Mouse (Mus musculus): ENCODE results near the gene 1700017D01Rik. TPM values are rescaled to one million over a fixed set of nuclear protein-coding genes. Genes with fewer than 3 reads are reported as not detected.

Gene 1700017D01Rik
- not detected in 2 replicates for polyA plus RNA-seq (2012; rRNA removed)

GRCm38 (mm10) chr19:11130776-11131175, at the start of gene 1700017D01Rik:
Gene 1700017D01Rik, minus strand, starts transcription at chr19:11130876.

DNA sequence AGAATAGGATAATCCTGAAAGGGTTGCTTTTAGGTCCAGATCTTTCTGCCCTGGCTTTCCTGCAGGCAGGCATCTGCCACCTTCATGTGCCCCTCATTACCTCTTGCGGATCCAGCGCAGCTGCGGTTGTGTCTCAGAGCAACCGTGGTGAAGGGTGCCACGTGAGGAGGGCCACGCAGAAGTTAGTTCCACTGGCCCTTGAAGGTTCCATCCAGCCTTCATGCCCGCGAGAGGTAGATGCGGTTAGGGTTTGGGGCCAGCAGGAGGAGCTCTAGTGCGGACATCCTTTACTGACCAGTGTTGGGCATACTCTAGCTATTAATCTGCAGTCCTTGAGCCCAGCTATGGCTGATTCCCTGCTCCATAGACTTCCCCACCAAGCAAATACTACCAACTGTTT, 34.5 kb upstream of the 1700017D01Rik start, which contains the start of gene 1700025F22Rik:
Gene 1700025F22Rik (minus strand): TSS at position 149 of the 400 bp plus-strand sequence.

GRCm38 (mm10) chr19:11080934-11081333, 49.7 kb downstream of the 1700017D01Rik start, which contains the start of gene Ms4a8a:
Gene Ms4a8a, minus strand, starts transcription at chr19:11081102.

Other genes starting within 250 kb of the 1700017D01Rik start
- 10.9 and 11.7 TPM in 2 replicates for gene Tmem109, start 248.9 kb downstream of the 1700017D01Rik start, polyA plus RNA-seq (2012; rRNA removed)
- 77.0 and 84.9 TPM in 2 replicates for gene Prpf19, start 235.6 kb downstream of the 1700017D01Rik start, polyA plus RNA-seq (2012; rRNA removed)
- not detected in 2 replicates for gene Zp1, start 210.2 kb downstream of the 1700017D01Rik start, polyA plus RNA-seq (2012; rRNA removed)
- gene Ptgdr2, start 193.7 kb downstream of the 1700017D01Rik start, polyA plus RNA-seq (2012; rRNA removed), result 0.05 and 0.08 TPM in 2 replicates
- 2.6 and 2.8 TPM in 2 replicates for gene Ccdc86, start 181.6 kb downstream of the 1700017D01Rik start, polyA plus RNA-seq (2012; rRNA removed)
- gene Ms4a10, start 156.2 kb downstream of the 1700017D01Rik start, polyA plus RNA-seq (2012; rRNA removed), result 0.28 TPM in 1 of 2 replicates, not detected in the other
- not detected in 2 replicates for gene Ms4a15, start 137.6 kb downstream of the 1700017D01Rik start, polyA plus RNA-seq (2012; rRNA removed)
- not detected in 2 replicates for gene Ms4a18, start 112.8 kb downstream of the 1700017D01Rik start, polyA plus RNA-seq (2012; rRNA removed)
- 0.31 and 0.34 TPM in 2 replicates for gene Ms4a8a, start 49.8 kb downstream of the 1700017D01Rik start, polyA plus RNA-seq (2012; rRNA removed)
- not detected in 2 replicates for gene 1700025F22Rik, start 34.4 kb upstream of the 1700017D01Rik start, polyA plus RNA-seq (2012; rRNA removed)
- gene Ms4a13, start 65.9 kb upstream of the 1700017D01Rik start, polyA plus RNA-seq (2012; rRNA removed), result not detected in 2 replicates
- not detected in 2 replicates for gene Ms4a12, start 101.6 kb upstream of the 1700017D01Rik start, polyA plus RNA-seq (2012; rRNA removed)
- 0.21 and 0.40 TPM in 2 replicates for gene Ms4a1, start 135.4 kb upstream of the 1700017D01Rik start, polyA plus RNA-seq (2012; rRNA removed)
- not detected in 2 replicates for gene Ms4a5, start 153.0 kb upstream of the 1700017D01Rik start, polyA plus RNA-seq (2012; rRNA removed)
- 0.07 and 0.09 TPM in 2 replicates for gene Ms4a14, start 183.6 kb upstream of the 1700017D01Rik start, polyA plus RNA-seq (2012; rRNA removed)
- 1.7 and 2.2 TPM in 2 replicates for gene Ms4a7, start 205.3 kb upstream of the 1700017D01Rik start, polyA plus RNA-seq (2012; rRNA removed)
- gene Ms4a4a, start 244.6 kb upstream of the 1700017D01Rik start, polyA plus RNA-seq (2012; rRNA removed), result 0.68 TPM in 2 replicates